Mouse (Mus musculus): ENCODE measurements at regions not wholly inside any gene's neighbourhood (a gene's known extent, or its start where the extent isn't known, plus 50 kb on each side); places are given as distances from the start of the nearest gene placed in this dataset.

- 76% methylated on average over 5 of the region's 5 CpGs for WGBS
- Histone ChIP-seq H3K79me2 (ENCODE audit: control insufficient read depth, insufficient read depth, low read length) (no peaks in the 10 kb centered on the region), H3K4me3 (ENCODE audit: insufficient read depth, low read depth, low read length) (no peak overlapping the region), H3K27ac (replicated peaks; ENCODE audit: insufficient read depth, low read depth, low read length) (no peak overlapping the region), H3K4me1 (ENCODE audit: control insufficient read depth, insufficient read depth, low read length) (peaks cover 12% of the 10 kb centered on the region), H3K36me3 (ENCODE audit: control insufficient read depth, insufficient read depth, low read length) (no peaks in the 10 kb centered on the region), H3K9ac (ENCODE audit: low read depth, low read length) (no peak overlapping the region), H3K27me3 (ENCODE audit: control insufficient read depth, insufficient read depth, low read length) (no peaks in the 10 kb centered on the region)
- no peak for TF ChIP-seq CTCF (IDR thresholded peaks at IDR 0.05; ENCODE audit: low read depth, low read length)
- no peak for TF ChIP-seq POLR2A (IDR thresholded peaks at IDR 0.05; ENCODE audit: extremely low read depth, insufficient read depth, low read length)
- no peak for DNase-seq (ENCODE audit: extremely low read depth, low read depth, low spot score)
Measured at GRCm38 (mm10) chr15:67021391-67021790, 520.7 kb upstream of the Lrrc6 start.

DNA sequence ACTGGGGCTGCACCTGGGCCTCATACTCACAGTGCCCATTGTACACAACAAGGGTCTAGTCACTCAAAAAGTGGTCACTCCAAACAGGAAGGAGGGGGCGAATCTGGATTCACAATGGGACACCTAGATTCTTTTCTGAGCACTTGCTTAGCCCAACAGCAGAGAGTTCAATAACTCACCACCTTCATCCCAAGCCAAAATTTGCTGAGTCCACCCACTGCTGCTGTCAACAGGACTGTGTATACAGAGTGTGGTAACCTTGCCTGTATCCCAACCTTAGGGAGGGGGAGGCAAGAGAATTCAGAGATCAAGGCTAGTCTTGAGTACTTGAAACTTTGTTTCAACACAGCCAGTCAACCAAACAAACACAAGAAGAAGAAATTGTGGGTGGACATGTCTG, 519.2 kb upstream of the Lrrc6 start:
- H3K27ac ChIP-seq (replicated peaks; ENCODE audit: insufficient read depth, low read depth, low read length) = no peak overlapping the region

GRCm38 (mm10) chr15:67019194-67019661, 518.5 kb upstream of the Lrrc6 start:
- Histone ChIP-seq H3K4me3 (ENCODE audit: insufficient read depth, low read depth, low read length) (no peak overlapping the region), H3K27ac (replicated peaks; ENCODE audit: insufficient read depth, low read depth, low read length) (no peak overlapping the region), H3K36me3 (ENCODE audit: control insufficient read depth, insufficient read depth, low read length) (no peaks in the 10 kb centered on the region), H3K9ac (ENCODE audit: low read depth, low read length) (no peak overlapping the region), H3K79me2 (ENCODE audit: control insufficient read depth, insufficient read depth, low read length) (no peaks in the 10 kb centered on the region), H3K27me3 (ENCODE audit: control insufficient read depth, insufficient read depth, low read length) (no peaks in the 10 kb centered on the region), H3K4me1 (ENCODE audit: control insufficient read depth, insufficient read depth, low read length) (peaks cover 13% of the 10 kb centered on the region)
- peak; percentile 68 for DNase-seq (ENCODE audit: extremely low read depth, low read depth, low spot score)
- WGBS = 21% methylated on average over 6 of the region's 6 CpGs
- no peak for TF ChIP-seq POLR2A (IDR thresholded peaks at IDR 0.05; ENCODE audit: extremely low read depth, insufficient read depth, low read length)

More for the DNA sequence above, 519.2 kb upstream of the Lrrc6 start:
- no peaks in the 10 kb centered on the region for H3K36me3 ChIP-seq (ENCODE audit: control insufficient read depth, insufficient read depth, low read length)
- DNase-seq (ENCODE audit: extremely low read depth, low read depth, low spot score) = peak; percentile 79
- WGBS = 24% methylated on average over 1 of the region's 1 CpGs
- TF ChIP-seq CTCF (IDR thresholded peaks at IDR 0.05; ENCODE audit: low read depth, low read length) (no peak), POLR2A (IDR thresholded peaks at IDR 0.05; ENCODE audit: extremely low read depth, insufficient read depth, low read length) (no peak)
- no peaks in the 10 kb centered on the region for H3K27me3 ChIP-seq (ENCODE audit: control insufficient read depth, insufficient read depth, low read length)
- H3K79me2 ChIP-seq (ENCODE audit: control insufficient read depth, insufficient read depth, low read length) = no peaks in the 10 kb centered on the region
- no peak overlapping the region for H3K4me3 ChIP-seq (ENCODE audit: insufficient read depth, low read depth, low read length)
- no peak overlapping the region for H3K9ac ChIP-seq (ENCODE audit: low read depth, low read length)
- peaks cover 11% of the 10 kb centered on the region for H3K4me1 ChIP-seq (ENCODE audit: control insufficient read depth, insufficient read depth, low read length)

Data from liver, adult 2 months (tissue).